Mouse (Mus musculus) liver, postnatal 0 days (tissue): ENCODE measurements around the gene St6galnac3.

Experiments used
- CTCF ChIP-seq: sonication (generic); IDR thresholded peaks from 2 replicates; pipeline ENCODE4 v1.5.1; 2016; ENCODE audit warnings: antibody characterized with exemption, low read depth
- EP300 ChIP-seq: IDR thresholded peaks from 2 replicates; pipeline ENCODE4 v1.6.1; 2016; ENCODE audit warnings: antibody characterized with exemption, low read depth, mild to moderate bottlenecking

DNA sequence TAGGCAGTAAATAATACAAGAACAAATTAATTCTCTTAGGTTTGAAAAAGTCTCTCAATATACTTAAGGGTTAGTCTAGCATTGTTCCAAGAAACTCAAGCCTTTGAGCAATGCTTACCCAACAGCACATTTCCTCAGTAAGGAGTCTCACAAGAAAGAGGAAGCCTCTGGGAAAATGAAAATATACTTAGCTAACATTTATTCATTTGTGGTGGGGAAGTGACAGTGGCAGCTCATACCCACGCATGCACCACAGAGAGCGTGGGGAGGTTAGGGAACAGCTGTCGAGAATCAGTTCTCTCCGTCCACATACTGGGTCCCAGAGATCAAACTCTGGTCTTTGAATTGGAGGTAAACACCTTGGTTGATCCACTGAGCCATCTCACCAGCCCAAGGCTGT is 318.8 kb downstream of the St6galnac3 start:
- TF ChIP-seq CTCF, result no peak
- TF ChIP-seq EP300, result no peak
